Mouse (Mus musculus) embryonic facial prominence, embryonic 14.5 days (tissue): Measurements from ENCODE around the gene Robo2. TPM values are rescaled to one million over a fixed set of nuclear protein-coding genes. Genes with fewer than 3 reads are reported as not detected.

Source experiments
- ATAC-seq: fragments of 200-750 bp; cut with Nextera tagmentation; 2 replicates; pipeline ENCODE4 v1.8.0; 2017; ENCODE audit warnings: low read depth, moderate number of reproducible peaks, moderate TSS enrichment
- DNase-seq: peaks from one replicate; pipeline ENCODE4 v3.0.0-alpha.2; 2015; ENCODE audit warnings: low spot score
- H3K27ac ChIP-seq: fragments of 300-500 bp; sonication (generic); replicated peaks from 2 replicates; pipeline ENCODE4 v1.5.1; 2014; ENCODE audit warnings: low read depth, mild to moderate bottlenecking, low read length, moderate library complexity
- H3K27me3 ChIP-seq: fragments of 300-500 bp; sonication (generic); replicated peaks from 2 replicates; pipeline ENCODE4 v1.6.1; 2014; ENCODE audit warnings: low read length; ENCODE audit not compliant: control insufficient read depth, insufficient read depth
- H3K36me3 ChIP-seq: fragments of 300-500 bp; sonication (generic); 2 replicates; pipeline ENCODE4 v1.6.1; 2014; ENCODE audit warnings: low read length, mixed read lengths; ENCODE audit not compliant: control insufficient read depth, insufficient read depth
- H3K4me1 ChIP-seq: fragments of 300-500 bp; sonication (generic); 2 replicates; pipeline ENCODE4 v1.6.1; 2014; ENCODE audit warnings: antibody characterized with exemption, low read length; ENCODE audit not compliant: control insufficient read depth, insufficient read depth
- H3K4me2 ChIP-seq: fragments of 300-500 bp; sonication (generic); 2 replicates; pipeline ENCODE4 v1.6.1; 2014; ENCODE audit warnings: low read depth, mild to moderate bottlenecking, low read length, moderate library complexity, mixed read lengths
- H3K4me3 ChIP-seq: fragments of 300-500 bp; sonication (generic); 2 replicates; pipeline ENCODE4 v1.5.1; 2014; ENCODE audit warnings: low read depth, mild to moderate bottlenecking, low read length
- H3K9ac ChIP-seq: fragments of 300-500 bp; sonication (generic); 2 replicates; pipeline ENCODE4 v1.6.1; 2014; ENCODE audit warnings: low read depth, mild to moderate bottlenecking, low read length, moderate library complexity, mixed read lengths
- H3K9me3 ChIP-seq: fragments of 300-500 bp; sonication (generic); 2 replicates; pipeline ENCODE4 v1.6.1; 2016; ENCODE audit warnings: low read length; ENCODE audit not compliant: control insufficient read depth
- WGBS: fragments of 180-500 bp; shearing (Covaris S2); extraction: QIAGEN DNeasy Blood & Tissue Kit; methylation state at CpG from one replicate; pipeline ENCODE4 v1.1.7; 2014; 5-methylcytosine and 5-hydroxymethylcytosine counted together
- polyA plus RNA-seq: library from polyadenylated mRNA; unstranded; fragments of >200 nt; fragmentation: Nextera tagmentation; extraction: Ambion mirVana; gene quantifications from 2 replicates; pipeline ENCODE4 v1.2.1, GENCODE M21; 2014

Robo2 gene
- polyA plus RNA-seq, 1 experiment from 2014 or later, result 56.8 TPM

- no peaks in the 10 kb centered on the region for H3K9me3 ChIP-seq
- no peak overlapping the region for H3K4me3 ChIP-seq
- ATAC-seq, result no peak
Observed at GRCm38 (mm10) chr16:74258241-74258640, 153.4 kb downstream of the Robo2 start.

GRCm38 (mm10) chr16:74244452-74244851, 167.2 kb downstream of the Robo2 start:
- ATAC-seq, result no peak
- Histone ChIP-seq H3K9ac (no peak overlapping the region), H3K9me3 (no peaks in the 10 kb centered on the region), H3K4me3 (no peak overlapping the region), H3K4me2 (no peak overlapping the region), H3K36me3 (no peaks in the 10 kb centered on the region), H3K4me1 (no peaks in the 10 kb centered on the region), H3K27ac (no peak overlapping the region), H3K27me3 (no peaks in the 10 kb centered on the region)
- no peak for DNase-seq
- WGBS, result 85% methylated on average over 5 of the region's 5 CpGs

More at GRCm38 (mm10) chr16:74258241-74258640, 153.4 kb downstream of the Robo2 start:
- Histone ChIP-seq H3K27ac (no peak overlapping the region), H3K36me3 (no peaks in the 10 kb centered on the region), H3K27me3 (no peaks in the 10 kb centered on the region), H3K9ac (no peak overlapping the region), H3K4me1 (no peaks in the 10 kb centered on the region), H3K4me2 (no peak overlapping the region)
- DNase-seq, result no peak
- 66% methylated on average over 2 of the region's 2 CpGs for WGBS

- Histone ChIP-seq H3K27me3 (no peaks in the 10 kb centered on the region), H3K9me3 (no peaks in the 10 kb centered on the region), H3K27ac (no peak overlapping the region), H3K4me2 (no peak overlapping the region), H3K4me3 (no peak overlapping the region), H3K9ac (no peak overlapping the region), H3K4me1 (no peaks in the 10 kb centered on the region), H3K36me3 (no peaks in the 10 kb centered on the region)
- DNase-seq, result no peak
- ATAC-seq, result no peak
- WGBS, result 81% methylated on average over 1 of the region's 1 CpGs
Observed at GRCm38 (mm10) chr16:74241534-74241933, 170.1 kb downstream of the Robo2 start.

GRCm38 (mm10) chr16:74237411-74237930, 174.2 kb downstream of the Robo2 start:
- 91% methylated on average over 2 of the region's 2 CpGs for WGBS

GRCm38 (mm10) chr16:74234393-74235059, 177.1 kb downstream of the Robo2 start:
- H3K9me3 ChIP-seq, result no peaks in the 10 kb centered on the region
- 74% methylated on average over 6 of the region's 6 CpGs for WGBS
- DNase-seq (no peak), ATAC-seq (peak; percentile 74; the same call in 1 of the 2 replicates)
- no peaks in the 10 kb centered on the region for H3K4me1 ChIP-seq
- no peak overlapping the region for H3K4me2 ChIP-seq
- H3K36me3 ChIP-seq, result no peaks in the 10 kb centered on the region
- no peaks in the 10 kb centered on the region for H3K27me3 ChIP-seq
- H3K9ac ChIP-seq, result no peak overlapping the region
- H3K4me3 ChIP-seq, result no peak overlapping the region
- H3K27ac ChIP-seq, result no peak overlapping the region

More at GRCm38 (mm10) chr16:74237411-74237930, 174.2 kb downstream of the Robo2 start:
- Histone ChIP-seq H3K4me2 (no peak overlapping the region), H3K4me1 (no peaks in the 10 kb centered on the region), H3K36me3 (no peaks in the 10 kb centered on the region), H3K4me3 (no peak overlapping the region), H3K9ac (no peak overlapping the region), H3K9me3 (no peaks in the 10 kb centered on the region), H3K27me3 (no peaks in the 10 kb centered on the region), H3K27ac (no peak overlapping the region)
- ATAC-seq, result no peak
- DNase-seq, result no peak

GRCm38 (mm10) chr16:74233596-74233995, 178.0 kb downstream of the Robo2 start:
- Histone ChIP-seq H3K9ac (no peak overlapping the region), H3K9me3 (no peaks in the 10 kb centered on the region), H3K4me3 (no peak overlapping the region), H3K36me3 (no peaks in the 10 kb centered on the region), H3K4me2 (no peak overlapping the region), H3K4me1 (no peaks in the 10 kb centered on the region), H3K27me3 (no peaks in the 10 kb centered on the region), H3K27ac (no peak overlapping the region)
- 66% methylated on average over 5 of the region's 5 CpGs for WGBS
- no peak for DNase-seq
- ATAC-seq, result no peak

- H3K9ac ChIP-seq, result no peak overlapping the region
- no peak overlapping the region for H3K4me2 ChIP-seq
- no peaks in the 10 kb centered on the region for H3K36me3 ChIP-seq
- no peak overlapping the region for H3K4me3 ChIP-seq
- DNase-seq (peak; percentile 39), ATAC-seq (no peak)
- 0 out of 2 replicates have a peak, but pooled peaks cover 4% of the 10 kb centered on the region for H3K9me3 ChIP-seq
- H3K27ac ChIP-seq, result no peak overlapping the region
- no peaks in the 10 kb centered on the region for H3K4me1 ChIP-seq
- no peaks in the 10 kb centered on the region for H3K27me3 ChIP-seq
Observed at GRCm38 (mm10) chr16:74227285-74227684, 184.3 kb downstream of the Robo2 start.

GRCm38 (mm10) chr16:74225423-74226272, 186.0 kb downstream of the Robo2 start:
- no peak overlapping the region for H3K27ac ChIP-seq
- H3K4me1 ChIP-seq, result no peaks in the 10 kb centered on the region
- 0 out of 2 replicates have a peak, but pooled peaks cover 4% of the 10 kb centered on the region for H3K9me3 ChIP-seq
- DNase-seq (no peak), ATAC-seq (no peak)
- H3K27me3 ChIP-seq, result no peaks in the 10 kb centered on the region
- WGBS, result 69% methylated on average over 7 of the region's 7 CpGs
- no peaks in the 10 kb centered on the region for H3K36me3 ChIP-seq
- no peak overlapping the region for H3K4me2 ChIP-seq
- no peak overlapping the region for H3K4me3 ChIP-seq
- no peak overlapping the region for H3K9ac ChIP-seq
